Mouse (Mus musculus) retina, postnatal 1 day (tissue): Measurements from ENCODE around the gene Plcxd3.

ENCODE experiments used
- DNase-seq: peaks from one replicate; pipeline ENCODE4 v3.0.0-alpha.2; 2012

Gene Plcxd3

DNA sequence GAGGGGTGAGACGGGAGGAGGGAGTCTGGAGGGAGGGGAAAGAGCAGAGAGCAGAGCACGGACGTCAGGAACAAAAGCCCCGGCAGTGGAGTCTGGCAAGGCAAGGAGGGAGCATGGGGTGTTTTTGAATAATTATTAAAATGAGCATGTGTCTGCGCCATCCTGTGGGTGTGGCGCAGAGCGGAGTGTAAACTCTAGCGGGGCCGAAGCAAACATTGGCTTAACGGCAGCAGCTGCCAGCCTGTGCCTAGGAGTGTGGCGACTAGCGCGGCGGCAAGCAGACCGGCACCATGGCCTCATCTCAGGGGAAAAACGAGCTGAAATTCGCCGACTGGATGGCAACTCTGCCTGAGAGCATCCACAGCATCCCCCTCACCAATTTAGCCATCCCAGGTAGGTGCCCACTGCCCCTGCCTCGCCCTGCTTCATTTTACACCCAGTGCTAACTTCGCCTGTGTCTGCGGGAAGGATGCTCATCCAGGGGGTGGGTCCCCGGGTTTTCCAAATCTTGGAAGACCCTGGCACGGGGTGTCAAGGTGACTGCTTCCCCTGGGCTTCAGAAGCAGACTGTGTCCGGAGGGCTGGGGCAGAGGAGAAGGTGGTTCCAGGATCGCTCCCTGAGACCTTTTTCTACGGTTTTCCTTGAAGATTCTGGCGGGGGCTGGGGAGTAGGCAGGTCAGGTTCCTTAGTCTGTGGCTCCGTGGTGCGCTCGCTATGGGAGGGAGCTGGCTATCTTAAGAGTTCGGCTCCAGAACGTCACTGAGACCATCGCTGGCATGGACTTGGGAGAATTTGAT, at the start of gene Plcxd3:
Gene Plcxd3 (plus strand): TSS at position 69 of the 798 bp plus-strand sequence.
- peak; percentile 70 for DNase-seq

DNA sequence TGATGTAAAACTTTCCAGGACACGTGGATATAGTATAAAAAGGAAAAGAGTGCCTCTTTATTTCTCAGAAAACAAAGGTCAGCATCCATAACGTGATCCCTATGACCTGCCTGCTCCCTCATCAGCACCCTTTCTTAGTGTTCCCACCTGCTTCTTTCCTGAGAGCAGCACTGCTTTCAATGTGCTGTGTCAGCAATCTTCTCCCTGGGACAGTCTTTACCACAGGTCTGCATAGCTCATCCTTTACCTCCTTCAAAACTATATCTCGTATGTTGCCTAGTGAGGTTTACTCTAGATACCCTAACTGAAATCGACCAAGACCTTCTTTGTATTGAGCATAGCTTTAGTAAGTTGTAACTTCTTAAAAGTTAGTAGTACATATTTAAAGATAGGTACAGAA, 43.4 kb upstream of the Plcxd3 start:
- DNase-seq: no peak

- no peak for DNase-seq
Measured at GRCm38 (mm10) chr15:4341620-4342019, 33.7 kb upstream of the Plcxd3 start.

- no peak for DNase-seq
Measured at GRCm38 (mm10) chr15:4348816-4349553, 26.3 kb upstream of the Plcxd3 start.

DNA sequence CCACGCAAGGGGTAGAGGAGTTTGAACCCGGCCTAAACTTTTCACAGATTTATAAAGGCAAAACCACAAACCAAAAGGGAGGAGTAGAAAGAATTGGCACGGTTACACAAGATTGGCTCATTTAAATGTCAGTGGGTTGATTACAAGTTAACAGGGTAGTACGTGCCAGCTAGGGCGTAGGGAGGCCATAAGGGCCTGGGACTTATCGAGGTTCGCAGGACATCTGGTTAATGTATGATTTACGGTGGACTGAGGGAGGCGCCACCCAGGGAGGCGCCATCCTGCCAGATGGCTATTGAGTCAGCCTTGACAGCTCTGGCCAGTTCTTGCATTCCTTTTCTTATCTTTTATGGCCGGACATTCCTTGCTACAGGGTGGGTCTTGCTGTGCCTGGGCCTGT, 18.9 kb upstream of the Plcxd3 start:
- no peak for DNase-seq

DNA sequence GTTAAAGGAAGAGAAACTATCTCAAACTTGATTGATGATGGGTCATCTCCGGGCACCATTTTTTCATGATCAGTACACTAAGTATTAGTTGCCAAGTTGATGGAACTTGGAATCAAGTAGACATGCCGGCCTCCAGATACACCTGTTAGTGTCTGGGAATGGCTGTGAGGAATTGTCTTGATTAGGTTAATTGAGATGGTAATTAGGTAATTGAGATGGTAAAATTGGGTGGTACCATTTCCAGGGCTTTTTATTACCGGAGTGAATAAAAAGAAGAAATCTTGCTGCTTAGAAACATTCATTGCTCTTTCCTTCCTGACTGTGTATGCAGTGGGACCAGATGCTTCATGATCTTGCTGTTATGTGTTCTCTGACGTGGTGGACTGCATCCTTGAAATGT, 17.6 kb upstream of the Plcxd3 start:
- no peak for DNase-seq

- no peak for DNase-seq
Measured at GRCm38 (mm10) chr15:4367801-4368200, 7.5 kb upstream of the Plcxd3 start.

- peak; percentile 16 for DNase-seq
Measured at GRCm38 (mm10) chr15:4374453-4374990, 769 bp upstream of the Plcxd3 start.

DNA sequence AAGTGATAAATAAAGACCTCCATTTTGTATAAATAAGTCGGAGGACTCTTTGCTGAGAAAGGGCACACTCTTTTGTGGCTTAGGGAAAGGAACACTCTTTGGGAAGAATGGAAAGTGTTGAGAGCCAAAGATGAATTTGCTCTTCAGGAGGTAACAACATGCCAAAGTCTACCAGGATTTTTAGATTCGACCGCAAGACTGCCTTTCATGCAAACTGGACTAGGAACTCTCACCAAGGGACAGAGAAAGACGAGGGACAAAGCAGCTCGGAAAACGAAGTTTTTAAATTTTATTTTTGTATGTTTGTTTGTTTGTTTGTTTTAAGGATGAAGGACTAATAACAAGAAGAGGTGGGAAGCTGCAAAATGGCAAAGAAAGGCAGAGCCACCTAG, 264 bp upstream of the Plcxd3 start:
- DNase-seq: no peak

DNA sequence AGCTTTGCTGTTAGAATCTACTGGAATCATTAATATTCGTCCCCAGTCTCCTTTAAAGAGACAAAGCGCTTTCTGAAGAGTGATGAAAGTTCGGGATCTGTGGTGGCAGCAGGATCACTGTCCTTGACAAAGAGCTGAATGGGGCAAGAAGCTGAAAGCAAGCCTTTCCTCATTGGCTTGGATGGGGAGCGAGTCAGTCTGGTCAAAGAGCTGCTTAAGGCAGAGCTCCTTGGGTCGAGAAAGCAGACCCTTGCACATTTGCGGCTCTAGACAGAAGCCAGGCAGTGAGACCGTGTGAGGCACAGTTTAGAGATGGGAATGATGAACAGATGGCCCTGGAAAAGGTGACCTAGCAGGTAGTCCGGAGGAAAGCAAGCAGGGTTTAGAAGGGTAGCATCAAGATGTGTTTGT, 935 bp downstream of the Plcxd3 start:
- peak; percentile 43 for DNase-seq

DNA sequence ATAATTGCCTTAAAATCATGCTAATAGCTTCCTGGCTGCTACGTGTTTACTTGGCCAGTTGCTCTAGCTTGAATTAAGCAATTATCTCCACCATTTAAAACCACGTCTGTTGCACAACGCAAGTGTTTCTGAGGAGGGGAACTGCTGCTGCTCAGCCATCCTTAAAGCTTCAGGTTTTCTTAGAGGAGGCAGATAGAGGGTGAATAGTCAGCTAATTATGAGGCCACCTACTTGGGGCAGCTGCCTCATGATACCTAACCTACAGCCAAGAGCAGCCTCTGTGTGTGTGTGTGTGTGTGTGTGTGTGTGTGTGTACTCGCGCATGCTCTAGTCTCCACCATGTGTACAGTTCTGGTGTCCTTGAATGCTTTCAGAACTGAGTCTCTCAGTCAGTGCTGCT, 3.5 kb downstream of the Plcxd3 start:
- peak; percentile 9 for DNase-seq

DNA sequence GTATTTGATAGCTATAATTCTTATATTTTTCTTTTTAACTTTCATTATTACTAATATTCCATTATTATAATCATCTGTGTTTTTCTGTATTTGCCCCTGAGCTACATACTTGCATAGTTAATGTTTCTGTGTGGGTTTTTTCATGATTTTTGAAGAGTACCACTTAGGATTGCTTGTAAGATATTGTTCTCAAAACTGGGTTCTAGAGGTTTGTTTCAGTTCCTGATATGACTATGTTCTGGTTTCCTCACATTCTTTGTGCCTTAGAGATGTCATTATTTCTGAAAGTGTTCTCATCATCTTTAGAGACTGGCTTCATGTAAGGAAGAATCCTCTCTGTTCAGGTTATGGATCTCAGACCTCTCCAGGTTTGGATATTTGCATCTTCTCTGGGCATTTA, 12.5 kb downstream of the Plcxd3 start:
- DNase-seq: no peak

DNA sequence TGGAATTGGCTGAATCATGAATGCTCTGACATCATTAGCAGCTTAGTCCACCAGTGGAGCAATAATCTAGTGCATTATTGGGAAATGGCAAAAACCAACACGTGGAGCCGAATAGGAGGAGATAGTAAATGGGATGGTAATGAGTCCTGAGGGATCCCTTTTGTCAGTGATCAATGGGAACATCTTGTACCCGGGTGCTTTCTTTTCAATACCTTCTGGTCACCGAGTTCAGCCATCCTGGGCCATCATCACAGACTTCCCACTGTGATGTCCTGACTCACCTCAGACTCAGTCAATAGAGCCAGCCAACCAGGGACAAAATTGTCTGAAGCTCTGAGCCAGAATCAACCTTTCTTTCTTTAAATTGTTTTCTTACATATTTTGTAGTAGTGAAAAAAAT, 24.8 kb downstream of the Plcxd3 start:
- DNase-seq: no peak

GRCm38 (mm10) chr15:4411333-4411732, 36.0 kb downstream of the Plcxd3 start:
- DNase-seq: peak; percentile 60

DNA sequence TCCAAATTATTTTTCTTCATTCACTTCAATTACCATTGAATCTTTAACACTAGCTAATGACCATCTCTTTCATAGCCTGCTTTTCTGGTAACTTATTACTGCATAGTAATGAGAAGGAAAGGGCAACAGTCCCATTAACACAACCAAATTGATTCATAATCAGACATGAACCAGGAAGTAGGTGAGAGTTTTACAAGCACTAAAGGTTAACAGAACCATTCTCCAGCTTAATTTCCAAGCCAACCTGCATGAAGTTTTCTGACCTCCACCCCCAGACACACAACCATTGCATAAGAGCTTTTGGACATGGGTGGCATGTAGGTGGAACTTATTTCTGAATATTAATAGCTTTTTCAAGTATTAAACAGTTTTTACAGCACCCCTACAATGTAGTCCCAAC, 64.8 kb downstream of the Plcxd3 start:
- no peak for DNase-seq

- DNase-seq: no peak
Measured at GRCm38 (mm10) chr15:4496182-4496581, 120.9 kb downstream of the Plcxd3 start.

DNA sequence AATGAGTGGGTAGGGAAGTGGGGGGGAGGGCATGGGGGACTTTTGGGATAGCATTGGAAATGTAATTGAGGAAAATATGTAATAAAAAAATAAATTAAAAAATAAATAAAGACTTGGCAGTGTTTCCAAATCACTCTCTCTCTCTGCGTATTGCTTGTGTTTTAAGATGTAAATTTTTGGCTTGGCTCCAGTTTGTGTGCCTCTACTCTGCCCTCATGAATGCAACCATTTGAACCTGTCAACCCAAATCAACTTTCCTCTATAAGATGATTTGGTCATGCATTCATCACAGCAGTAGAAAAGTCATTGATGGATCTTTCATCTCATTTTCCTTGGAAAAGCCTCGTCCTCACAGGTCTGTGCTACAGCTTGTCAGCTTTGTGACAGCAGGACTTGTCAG, 121.7 kb downstream of the Plcxd3 start:
- DNase-seq: no peak

DNA sequence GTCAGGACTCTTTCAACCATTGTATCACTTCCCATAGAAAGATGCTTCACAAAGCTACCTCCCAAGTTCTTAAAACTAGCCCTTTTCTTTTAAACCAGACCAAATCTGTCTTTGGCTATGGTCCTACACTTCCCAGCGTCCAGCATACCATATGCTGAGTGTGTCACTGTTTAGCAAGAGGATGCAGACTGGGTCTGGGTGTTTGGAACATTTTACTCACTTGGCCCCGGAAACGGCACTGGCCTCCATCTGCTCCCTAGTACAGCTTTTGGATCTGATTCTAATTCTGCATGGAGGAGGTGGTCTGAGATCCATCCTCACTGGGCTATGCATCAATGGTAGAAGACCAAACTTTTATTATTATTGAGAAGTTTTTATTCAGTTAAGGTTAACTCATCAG, 122.7 kb downstream of the Plcxd3 start:
- no peak for DNase-seq

DNA sequence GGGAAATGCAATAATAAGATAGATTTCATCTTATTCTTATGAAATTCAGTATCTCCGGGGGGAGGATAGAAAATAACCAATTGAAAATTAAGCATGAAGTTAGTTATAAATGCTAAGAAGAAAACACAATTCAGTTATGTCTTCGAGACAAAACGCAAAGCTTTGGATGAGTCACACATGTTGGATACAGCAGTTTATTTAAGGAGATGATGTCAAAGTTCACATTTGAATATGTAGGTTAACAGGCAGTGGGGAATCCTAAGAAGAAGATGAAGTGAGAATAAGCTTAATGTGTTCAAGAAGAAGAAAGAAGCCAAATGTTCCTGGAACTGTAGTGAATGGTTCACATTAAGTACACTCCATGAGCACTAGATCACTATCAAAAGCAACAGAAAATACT, 128.1 kb downstream of the Plcxd3 start:
- DNase-seq: no peak

DNA sequence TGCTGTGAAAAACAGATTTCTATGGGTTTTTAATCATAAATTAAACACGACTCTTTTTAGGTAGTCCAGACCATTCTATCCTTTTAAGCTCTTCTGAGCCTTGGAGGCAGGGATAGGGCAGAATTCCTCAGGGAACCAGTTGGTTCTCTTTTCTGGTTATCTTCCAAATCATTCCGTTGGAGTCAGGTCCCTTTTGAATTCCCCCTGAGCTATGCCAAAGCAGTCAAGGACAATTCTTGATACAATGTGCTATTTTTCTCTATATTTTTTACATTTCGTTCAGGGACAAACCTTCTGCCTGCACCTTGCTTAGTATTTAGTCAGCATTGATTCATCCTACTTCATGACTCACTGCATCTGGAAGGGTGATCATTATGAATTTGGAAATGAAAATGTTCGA, 128.5 kb downstream of the Plcxd3 start:
- no peak for DNase-seq

GRCm38 (mm10) chr15:4514724-4515123, 139.4 kb downstream of the Plcxd3 start:
- no peak for DNase-seq

GRCm38 (mm10) chr15:4524598-4524997, 149.3 kb downstream of the Plcxd3 start:
- no peak for DNase-seq

DNA sequence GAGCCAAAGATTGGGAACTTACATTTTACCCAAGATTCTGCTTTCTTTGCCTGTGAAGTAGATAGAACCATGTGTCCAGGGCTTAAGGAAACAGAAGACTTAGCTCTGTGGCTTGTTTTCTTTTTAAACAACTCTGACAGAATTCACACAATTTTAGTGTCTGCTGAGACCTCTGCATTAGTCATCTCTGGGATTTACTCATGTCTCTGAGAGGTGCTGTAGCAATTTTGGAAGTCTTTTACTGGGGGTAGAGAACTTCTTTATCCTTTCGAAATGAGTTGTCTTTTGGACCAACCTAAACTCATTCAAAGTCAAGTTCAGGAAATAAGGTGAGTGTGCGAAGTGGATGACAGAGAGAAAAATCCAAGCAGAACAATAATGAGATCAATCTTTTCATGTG, 158.4 kb downstream of the Plcxd3 start:
- no peak for DNase-seq

DNA sequence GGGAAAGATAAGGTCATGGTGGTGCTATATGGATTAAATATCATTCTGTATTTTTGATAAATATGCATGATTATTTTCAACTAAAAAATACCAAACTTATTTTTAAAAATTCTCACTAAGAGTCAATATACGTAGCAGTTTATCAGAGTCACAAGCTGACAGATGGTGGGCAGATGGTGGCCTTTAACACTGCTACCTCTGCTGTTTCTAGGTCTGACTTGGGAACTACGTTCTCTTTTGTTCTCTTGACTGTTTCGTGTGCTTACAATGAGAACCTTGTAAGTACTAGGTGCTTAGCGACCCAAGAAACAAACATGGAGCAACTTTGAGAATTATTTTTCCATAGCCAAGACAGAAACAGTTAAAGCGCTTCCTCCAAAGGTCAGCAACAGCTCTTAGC, 183.8 kb downstream of the Plcxd3 start:
- no peak for DNase-seq
